ENCODE assay signal across 23 mouse cellular contexts in the genomic region with DNA sequence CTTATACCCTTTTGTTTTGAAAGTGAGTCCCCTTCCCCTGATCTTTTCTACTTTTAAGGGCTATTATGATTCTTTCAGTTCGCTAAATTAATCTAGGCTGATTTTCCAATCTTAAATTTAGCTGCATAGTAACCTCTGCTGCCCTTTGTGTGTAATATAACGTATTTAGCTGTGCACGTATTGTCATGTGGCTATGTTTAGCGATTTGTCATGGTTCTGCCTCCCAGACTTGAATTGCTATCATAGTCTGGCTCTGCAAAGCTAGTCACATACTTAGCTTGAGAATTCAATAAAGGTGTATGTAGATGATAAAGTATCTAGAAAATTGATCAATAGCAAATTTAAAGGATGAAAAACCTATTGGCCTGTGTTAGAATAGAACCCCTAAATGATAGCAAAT.
A peak's percentile ranks its signal among the peaks of the same experiment; 100 is the strongest.
DNase-seq lines count a peak whose midpoint lies in the region; ATAC-seq and TF ChIP-seq lines count a peak whose summit lies in the region.
"Had no signal": no experiment of that assay in that cellular context is flagged by ENCODE, and none has a peak within 500 bp of the region (broad histone marks: within the 10 kb centered on the region; RNA-seq: fewer than 3 reads in every experiment).

No protein-coding gene starts in this region.

- H3K27ac ChIP-seq in heart, embryonic 13.5 days (replicated peaks), result peak overlapping the region; percentile 61
- H3K27ac ChIP-seq in heart, embryonic 15.5 days, result peak overlapping the region; percentile 85
- H3K27ac ChIP-seq in heart, postnatal 0 days (ENCODE audit: low read depth), result peak overlapping the region; percentile 91
- H3K27ac ChIP-seq: embryonic facial prominence, embryonic 13.5 days; embryonic facial prominence, embryonic 15.5 days; forebrain, embryonic 10.5 days; forebrain, embryonic 12.5 days had no signal

- H3K27me3 ChIP-seq in heart, embryonic 13.5 days (replicated peaks), result no peaks in the 10 kb centered on the region
- no peaks in the 10 kb centered on the region for H3K27me3 ChIP-seq in heart, embryonic 15.5 days
- no peaks in the 10 kb centered on the region for H3K27me3 ChIP-seq in heart, postnatal 0 days (ENCODE audit: control insufficient read depth, insufficient read depth, low read length)
- H3K27me3 ChIP-seq: embryonic facial prominence, embryonic 13.5 days; embryonic facial prominence, embryonic 15.5 days; forebrain, embryonic 12.5 days had no signal

- peak overlapping the region; percentile 20; the same call in 1 of the 2 replicates for H3K4me2 ChIP-seq in heart, embryonic 13.5 days
- H3K4me2 ChIP-seq in heart, embryonic 15.5 days, result peak overlapping the region; percentile 23; the same call in 1 of the 2 replicates
- peak overlapping the region; percentile 35; the same call in 1 of the 2 replicates for H3K4me2 ChIP-seq in heart, postnatal 0 days (ENCODE audit: low read depth, low read length)
- H3K4me2 ChIP-seq: embryonic facial prominence, embryonic 13.5 days; embryonic facial prominence, embryonic 15.5 days; forebrain, embryonic 12.5 days had no signal

- TF ChIP-seq EP300 in heart, postnatal 0 days (IDR thresholded peaks at IDR 0.05; ENCODE audit: low read depth), result no peak

- intact Hi-C loops in heart, postnatal 14 days (cut with DNase I), result no loop called here
- intact Hi-C loops in heart, postnatal 36 days (cut with DNase I), result no loop called here

- H3K4me1 ChIP-seq in heart, embryonic 13.5 days, result peaks cover 42% of the 10 kb centered on the region
- peaks cover 20% of the 10 kb centered on the region for H3K4me1 ChIP-seq in heart, embryonic 15.5 days (replicated peaks)
- peaks cover 5% of the 10 kb centered on the region; the same call in 1 of the 2 replicates for H3K4me1 ChIP-seq in heart, postnatal 0 days (ENCODE audit: control insufficient read depth, insufficient read depth)
- H3K4me1 ChIP-seq: forebrain, embryonic 10.5 days; forebrain, embryonic 12.5 days had no signal

- no peak overlapping the region for H3K4me3 ChIP-seq in heart, embryonic 13.5 days
- no peak overlapping the region for H3K4me3 ChIP-seq in heart, embryonic 15.5 days
- H3K4me3 ChIP-seq in heart, postnatal 0 days (ENCODE audit: low read depth, low read length), result no peak overlapping the region
- H3K4me3 ChIP-seq: embryonic facial prominence, embryonic 13.5 days; embryonic facial prominence, embryonic 15.5 days; erythroblast, embryonic 14.5 days; forebrain, embryonic 10.5 days; forebrain, embryonic 12.5 days had no signal

- 50% methylated on average over 4 of the region's 4 CpGs for WGBS in heart, embryonic 13.5 days
- WGBS in heart, embryonic 15.5 days, result 49% methylated on average over 4 of the region's 4 CpGs
- 39% methylated on average over 4 of the region's 4 CpGs for WGBS in heart, postnatal 0 days

- H3K9ac ChIP-seq in heart, embryonic 13.5 days, result no peak overlapping the region
- H3K9ac ChIP-seq in heart, embryonic 15.5 days, result no peak overlapping the region
- no peak overlapping the region; the same call in 1 of the 2 replicates for H3K9ac ChIP-seq in heart, postnatal 0 days (replicated peaks; ENCODE audit: low read depth, low read length)
- H3K9ac ChIP-seq: embryonic facial prominence, embryonic 13.5 days; embryonic facial prominence, embryonic 15.5 days; forebrain, embryonic 12.5 days had no signal

- DNase-seq in heart, postnatal 14 days, result no peak
- DNase-seq in heart, postnatal 36 days, result no peak
- DNase-seq in heart, postnatal 0 days (ENCODE audit: low spot score), result peak; percentile 75
- DNase-seq in heart, adult 9 months (ENCODE audit: low spot score in 2 of 2), result no peak
- no peak for DNase-seq in layer of hippocampus, adult 11-12 months (ENCODE audit: low spot score)
- DNase-seq: adrenal gland, adult 2 months; adrenal gland, postnatal 10 days; adrenal gland, postnatal 25 days; cerebellum, adult 11 months; cerebellum, adult 18-20 months; cerebellum, adult 8-10 months; cerebellum, adult 9-11 months; cerebellum, postnatal 14 days; cerebellum, postnatal 36 days; embryo, embryonic 11 days had no signal

- peaks cover 6% of the 10 kb centered on the region for H3K36me3 ChIP-seq in heart, embryonic 13.5 days
- H3K36me3 ChIP-seq in heart, embryonic 15.5 days, result no peaks in the 10 kb centered on the region
- H3K36me3 ChIP-seq in heart, postnatal 0 days (replicated peaks; ENCODE audit: control insufficient read depth, insufficient read depth, low read length), result no peaks in the 10 kb centered on the region
- H3K36me3 ChIP-seq: embryonic facial prominence, embryonic 13.5 days; embryonic facial prominence, embryonic 15.5 days; forebrain, embryonic 12.5 days had no signal

- H3K9me3 ChIP-seq in heart, embryonic 13.5 days, result 0 out of 2 replicates have a peak, but pooled peaks cover 3% of the 10 kb centered on the region
- H3K9me3 ChIP-seq in heart, embryonic 15.5 days (replicated peaks), result no peaks in the 10 kb centered on the region
- H3K9me3 ChIP-seq in heart, postnatal 0 days (replicated peaks; ENCODE audit: control insufficient read depth, low read length), result no peaks in the 10 kb centered on the region; the same call in 1 of the 2 replicates
- H3K9me3 ChIP-seq: embryonic facial prominence, embryonic 13.5 days; embryonic facial prominence, embryonic 15.5 days; forebrain, embryonic 10.5 days; forebrain, embryonic 12.5 days had no signal

- no peak for ATAC-seq in heart, embryonic 13.5 days (ENCODE audit: extremely low read depth, insufficient number of reproducible peaks, low FRiP score, low TSS enrichment)
- no peak; the same call in 1 of the 2 replicates for ATAC-seq in heart, embryonic 15.5 days (replicated peaks; ENCODE audit: insufficient number of reproducible peaks, insufficient read depth, low FRiP score, low read depth)
- peak; percentile 85 for ATAC-seq in heart, postnatal 0 days (ENCODE audit: insufficient read depth, low read depth)
- ATAC-seq: forebrain, embryonic 14.5 days had no signal

- TF ChIP-seq CTCF in heart, postnatal 0 days (IDR thresholded peaks at IDR 0.05; ENCODE audit: low read depth), result no peak
